Mouse (Mus musculus): ENCODE results near the gene Snx29.

- TF ChIP-seq CTCF (IDR thresholded peaks at IDR 0.05; ENCODE audit: borderline replicate concordance, insufficient read depth, low read length) (no peak), POLR2A (IDR thresholded peaks at IDR 0.05; ENCODE audit: low read depth, low read length) (no peak)
Observed at GRCm38 (mm10) chr16:11303741-11304140, 19.0 kb upstream of the Snx29 start.

Data from embryonic fibroblast, embryonic 13.5 days (primary cell).